Mouse (Mus musculus) telencephalon, adult 2 months (tissue): Measurements from ENCODE around the gene Clec1b.

ENCODE experiments used
- DNase-seq: peaks from one replicate; pipeline ENCODE4 v3.0.0-alpha.2; 2011; ENCODE audit warnings: low read depth, low spot score

Gene Clec1b

DNA sequence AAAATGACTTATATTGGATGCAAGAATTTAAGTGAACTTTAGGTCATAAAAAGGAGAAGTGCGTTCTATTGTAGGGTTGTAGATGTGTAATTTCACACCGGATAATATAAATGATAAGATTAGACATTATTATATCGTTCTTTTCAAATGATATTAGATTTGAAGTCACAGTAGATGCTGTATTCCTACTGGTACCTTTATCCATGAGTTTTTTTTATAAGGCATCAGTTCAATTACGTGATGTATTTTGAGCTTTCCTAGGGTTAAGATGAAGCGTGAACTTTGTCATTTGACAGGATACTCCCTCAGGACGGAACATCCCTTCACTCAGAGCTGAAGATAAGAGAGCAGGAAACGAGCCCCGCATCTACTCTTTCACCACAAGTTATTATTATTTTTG is at the start of gene Clec1b:
TSS of gene Clec1b (plus strand) at position 301 of the 400 bp plus-strand sequence.
- no peak for DNase-seq

DNA sequence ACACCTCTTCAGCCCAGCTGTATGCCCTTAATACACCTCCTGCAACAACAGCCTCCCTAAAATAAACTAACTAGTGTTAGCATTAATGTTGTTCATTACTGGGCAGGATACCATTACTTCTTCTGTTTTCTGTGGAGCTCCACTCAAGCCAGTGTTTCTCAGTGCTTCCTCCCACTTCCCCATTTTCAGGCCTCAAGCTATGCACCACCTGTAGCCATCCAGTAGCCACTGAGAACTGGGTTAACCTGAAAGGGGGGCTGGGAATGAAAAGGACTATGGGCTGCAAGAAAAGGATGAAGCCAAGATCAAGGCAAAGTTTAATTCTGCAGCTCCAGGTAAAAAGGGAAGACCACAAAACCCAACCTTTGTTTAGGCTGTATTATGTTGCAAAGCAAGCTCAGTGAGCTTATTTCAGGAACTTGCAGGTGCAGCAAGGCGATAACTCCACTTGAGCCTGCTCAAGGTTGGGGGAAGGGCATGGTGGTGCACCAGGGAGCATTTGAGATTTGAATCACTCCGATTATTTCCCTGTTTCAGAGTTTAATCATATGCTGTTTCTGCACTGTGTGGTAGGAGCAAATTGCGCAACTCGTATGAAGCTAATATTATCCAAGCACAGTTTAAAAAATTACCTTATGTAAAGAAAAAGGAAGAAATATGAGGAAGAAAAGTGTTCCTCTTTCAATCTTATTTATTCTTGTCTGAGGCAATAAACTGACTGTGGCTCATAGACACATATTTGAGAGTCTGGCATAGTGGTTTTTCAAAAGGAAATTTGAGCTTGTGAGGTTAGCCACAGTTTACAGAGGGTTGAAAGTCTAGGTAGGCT is 47.4 kb upstream of the Clec1b start:
- no peak for DNase-seq

- no peak for DNase-seq
Observed at GRCm38 (mm10) chr6:129351091-129351490, 46.0 kb upstream of the Clec1b start.

DNA sequence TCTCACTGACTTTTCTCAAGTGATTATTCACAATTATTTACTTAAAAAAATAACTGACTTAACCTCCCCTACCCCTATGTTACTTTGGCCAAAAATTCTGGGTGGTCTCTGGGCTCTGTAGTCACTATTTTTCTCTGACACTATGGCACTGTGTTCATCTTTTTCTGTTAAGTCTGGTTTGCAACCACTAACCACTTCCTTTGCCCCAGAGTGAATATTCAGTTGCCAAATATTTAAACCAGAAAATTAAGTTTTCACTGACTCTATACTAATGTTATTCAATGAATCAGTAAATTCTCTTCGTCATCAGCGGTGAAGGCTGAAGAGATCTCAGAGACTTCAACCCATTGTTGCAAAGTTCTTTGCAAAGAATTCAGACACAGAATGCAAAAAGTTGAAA is 41.3 kb upstream of the Clec1b start:
- no peak for DNase-seq

GRCm38 (mm10) chr6:129356430-129356829 is 40.7 kb upstream of the Clec1b start:
- no peak for DNase-seq

GRCm38 (mm10) chr6:129359515-129359914 is 37.6 kb upstream of the Clec1b start:
- DNase-seq: no peak

DNA sequence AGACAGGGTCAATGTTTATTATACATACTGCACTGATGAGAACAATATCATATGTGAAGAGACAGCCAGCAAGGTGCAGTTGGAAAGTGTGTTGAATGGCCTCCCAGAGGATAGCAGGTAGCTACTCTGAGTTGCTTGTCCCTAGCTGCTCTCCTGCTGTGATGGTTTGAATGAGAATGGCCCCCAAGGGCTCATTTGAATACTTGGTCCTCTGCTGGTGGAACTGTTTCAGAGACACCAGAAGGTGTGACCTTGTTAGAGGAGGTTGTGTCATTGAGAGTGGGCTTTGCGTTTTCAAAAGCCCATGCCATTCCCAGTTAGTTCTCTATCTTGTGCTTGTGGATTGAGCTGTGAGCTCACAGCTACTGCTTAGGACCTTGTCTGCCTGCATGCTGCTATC is 33.2 kb upstream of the Clec1b start:
- DNase-seq: no peak

DNA sequence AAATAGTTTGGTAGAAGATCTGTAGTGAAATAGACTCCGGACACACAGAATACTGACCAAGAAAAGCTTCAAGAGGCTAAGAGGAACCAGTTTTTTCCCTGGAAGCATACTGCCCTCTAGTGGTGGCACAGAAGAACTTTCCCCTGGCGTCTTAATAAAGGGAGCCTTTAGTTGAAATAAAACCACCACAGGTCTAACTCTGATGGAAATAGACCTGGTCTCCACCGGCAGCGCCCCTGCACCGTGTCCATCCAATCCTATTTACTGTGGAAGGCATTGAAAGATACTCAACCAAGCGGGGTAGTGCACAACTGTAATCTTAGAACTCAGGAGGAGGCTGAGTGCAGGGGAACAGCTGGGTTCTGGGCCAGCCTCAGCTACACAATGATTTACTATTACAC is 31.1 kb upstream of the Clec1b start:
- DNase-seq: peak; percentile 44

GRCm38 (mm10) chr6:129369374-129370132 is 27.5 kb upstream of the Clec1b start:
- no peak for DNase-seq

DNA sequence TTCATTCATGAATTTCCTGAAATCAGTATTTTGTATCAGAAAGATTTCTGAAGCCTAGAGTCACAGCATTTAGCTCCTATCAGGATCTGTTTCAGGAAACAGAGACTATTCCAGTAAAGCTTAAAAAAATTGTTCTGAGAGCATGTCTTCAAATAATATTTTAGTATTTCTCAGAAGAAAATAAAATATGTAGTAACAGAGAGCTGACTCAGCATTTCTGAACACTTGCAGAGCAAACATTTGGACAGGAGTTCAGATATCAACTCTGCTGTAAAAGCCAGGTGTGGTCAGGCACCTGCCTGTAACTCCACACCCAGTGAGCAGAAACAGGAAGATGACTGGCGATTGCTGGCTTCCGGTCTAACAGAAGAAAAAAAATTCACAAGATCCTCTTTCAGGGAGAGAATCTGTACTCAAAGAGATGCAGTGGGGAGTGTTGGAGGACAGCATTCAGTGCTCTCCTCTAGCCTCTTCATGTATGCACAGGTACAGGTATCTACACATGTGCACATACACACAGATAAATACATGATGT is 22.1 kb upstream of the Clec1b start:
- DNase-seq: no peak

GRCm38 (mm10) chr6:129380454-129380853 is 16.6 kb upstream of the Clec1b start:
- no peak for DNase-seq

DNA sequence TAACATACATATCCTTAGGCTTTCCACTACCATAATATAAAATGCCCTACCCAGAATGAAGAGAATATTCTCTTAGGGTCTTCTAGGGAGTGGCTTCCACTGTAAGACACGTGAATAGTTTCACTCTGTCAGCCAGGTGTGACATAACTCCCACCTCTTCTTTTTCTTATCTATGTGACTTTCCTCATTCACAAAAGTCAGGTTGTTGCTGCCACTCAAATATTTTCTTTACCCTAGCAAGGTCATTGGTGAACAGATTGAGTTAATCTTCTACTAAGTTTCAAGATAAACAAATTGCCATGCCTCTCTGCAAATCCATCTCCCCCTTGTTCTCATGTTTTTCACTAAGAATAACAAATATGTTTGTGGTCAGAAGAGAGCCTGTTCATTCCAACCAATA is 15.4 kb upstream of the Clec1b start:
- no peak for DNase-seq

DNA sequence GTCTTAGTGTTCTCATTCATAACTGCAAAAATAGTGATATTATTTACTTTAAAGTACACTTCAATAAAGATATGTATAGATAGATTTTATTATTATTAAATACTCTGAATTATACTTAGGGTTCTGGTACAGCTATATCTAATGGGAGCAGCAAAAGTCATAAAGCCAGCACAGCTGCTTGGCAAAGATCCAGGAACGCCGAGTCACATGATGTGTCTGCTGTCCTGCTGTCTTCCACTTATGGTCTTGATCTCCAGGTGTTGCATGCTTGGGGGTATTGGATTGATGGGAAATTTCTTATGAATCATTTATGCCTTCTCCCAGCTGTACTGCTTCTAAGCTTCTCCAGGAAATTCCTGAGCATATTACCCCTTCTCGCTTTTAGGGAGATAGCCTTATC is 13.6 kb upstream of the Clec1b start:
- DNase-seq: no peak

DNA sequence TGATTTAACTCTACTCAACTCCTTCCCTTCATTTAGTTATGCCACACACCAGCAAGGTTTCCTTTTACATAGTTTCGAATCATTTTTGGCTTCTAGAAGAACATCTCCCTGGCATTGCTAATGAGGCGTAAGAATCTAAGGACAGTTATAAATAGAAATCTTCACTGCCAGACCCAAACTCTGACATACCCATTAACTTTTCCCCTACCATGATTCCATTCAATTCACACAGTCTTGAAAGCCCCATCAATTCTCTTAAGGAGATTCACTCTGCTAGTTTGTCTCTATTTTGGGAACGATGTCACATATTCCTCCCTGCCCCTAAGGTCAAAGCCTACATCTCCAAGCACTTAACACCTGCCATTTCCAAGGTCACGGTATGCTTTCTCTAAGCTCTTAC is 12.1 kb upstream of the Clec1b start:
- no peak for DNase-seq

- no peak for DNase-seq
Observed at GRCm38 (mm10) chr6:129385774-129386173, 11.3 kb upstream of the Clec1b start, which contains the start of gene Clec12b. TSS of gene Clec12b (minus strand) at chr6:129385874.

DNA sequence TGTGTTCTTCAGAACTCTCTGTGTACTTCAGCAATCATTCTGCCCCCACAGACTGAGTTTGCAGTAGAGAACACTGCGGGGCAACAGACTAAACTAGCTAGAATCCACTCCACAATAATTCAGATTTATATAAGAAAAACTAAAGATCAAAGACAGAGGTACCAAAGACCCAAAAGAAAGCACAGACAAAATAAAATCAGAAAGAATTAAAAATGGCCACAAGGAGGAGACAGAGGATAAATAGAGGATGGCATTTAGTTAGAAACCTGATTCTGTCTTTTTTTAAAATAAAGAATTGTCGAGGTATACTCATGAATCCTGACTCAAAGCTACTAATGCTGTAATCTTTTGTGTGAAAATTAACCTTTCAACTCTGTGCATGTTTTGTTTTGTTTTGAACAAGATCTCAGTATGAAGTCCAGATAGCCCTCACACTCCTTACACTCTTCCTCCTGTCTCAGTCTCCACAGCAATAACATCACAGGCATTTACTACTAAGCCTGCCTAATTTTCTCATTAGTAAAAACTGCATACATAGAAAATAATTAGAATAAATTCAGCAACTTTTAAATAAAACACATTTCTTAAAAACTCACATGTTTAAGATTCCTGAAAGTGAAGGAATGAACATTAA is 3.9 kb upstream of the Clec1b start:
- DNase-seq: no peak

DNA sequence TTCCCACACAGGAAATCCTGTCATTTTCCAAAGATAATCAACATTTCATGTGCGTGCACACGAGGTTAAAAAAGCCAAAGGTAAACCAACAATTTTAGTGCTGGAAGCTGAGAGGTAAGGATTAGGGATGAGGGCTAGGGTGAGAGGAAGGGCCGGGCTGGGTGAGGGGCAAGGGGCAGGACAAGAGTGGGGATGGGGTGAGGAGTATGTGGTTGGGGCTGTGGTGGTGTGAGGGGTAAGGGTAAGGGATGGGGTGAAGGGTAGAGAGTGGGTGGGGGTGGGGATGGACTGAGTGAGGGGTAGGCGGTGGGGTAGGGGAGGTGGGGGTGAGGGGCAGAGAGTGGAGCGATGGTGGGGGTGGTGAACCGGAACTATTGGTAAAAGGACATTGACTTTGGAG is 3.4 kb upstream of the Clec1b start:
- no peak for DNase-seq

GRCm38 (mm10) chr6:129399945-129400344 is 2.8 kb downstream of the Clec1b start:
- DNase-seq: no peak

DNA sequence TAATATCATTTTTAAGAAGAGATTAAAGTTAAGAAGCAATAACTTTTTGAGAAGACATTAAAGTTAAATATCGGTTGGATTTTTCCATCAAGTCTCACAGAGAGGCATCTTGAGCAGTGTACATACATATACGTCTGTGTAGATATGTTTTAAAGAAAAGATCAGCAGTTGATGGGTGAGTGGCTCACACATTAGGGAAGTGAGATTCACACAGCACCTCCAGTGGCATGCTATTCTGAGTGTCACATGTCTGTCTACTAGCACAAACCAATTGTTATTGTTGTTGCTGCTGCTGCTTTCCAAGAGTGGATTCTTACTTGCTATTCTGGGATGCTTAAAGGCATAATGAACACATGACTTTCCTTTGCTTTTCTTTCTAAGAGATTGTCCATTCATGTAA is 5.3 kb downstream of the Clec1b start:
- no peak for DNase-seq

GRCm38 (mm10) chr6:129403391-129403790 is 6.3 kb downstream of the Clec1b start:
- no peak for DNase-seq

DNA sequence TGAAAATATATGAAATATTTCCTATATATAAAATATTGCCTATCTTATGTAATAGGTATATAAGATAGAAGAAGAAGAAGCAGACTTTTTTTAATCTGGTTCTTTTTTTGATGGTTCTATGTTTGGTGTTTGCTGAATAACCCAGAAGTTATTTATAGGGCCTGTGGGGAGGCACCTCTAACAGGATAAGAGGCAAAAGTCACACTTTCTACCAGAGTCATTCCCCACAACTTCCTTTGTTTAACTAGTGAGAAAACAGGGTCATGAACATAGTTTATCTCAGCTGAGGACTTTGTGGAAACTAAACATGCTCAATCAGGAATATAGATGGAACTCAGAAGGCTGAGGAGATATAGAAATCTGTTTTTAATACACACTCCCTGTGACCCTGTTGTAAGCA is 8.9 kb downstream of the Clec1b start:
- no peak for DNase-seq

DNA sequence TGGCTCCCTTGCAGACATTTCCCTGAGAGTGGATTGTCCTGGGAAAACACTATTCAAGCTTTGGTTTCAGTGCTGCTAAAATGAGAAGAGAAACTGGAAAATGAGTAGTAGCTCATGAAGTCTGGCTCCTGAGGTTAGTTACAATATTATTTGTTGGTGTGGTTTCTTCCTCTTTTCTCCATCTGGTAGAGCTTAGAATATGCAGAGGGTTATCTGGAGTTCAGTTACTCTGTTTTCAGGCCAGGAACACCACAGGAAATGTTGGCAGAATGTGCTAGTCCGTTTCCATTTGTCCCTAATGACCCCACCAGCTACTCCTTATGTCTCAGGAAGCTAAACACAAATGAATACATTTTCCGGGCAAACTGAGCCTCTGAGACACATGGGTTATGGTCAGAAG is 10.2 kb downstream of the Clec1b start:
- no peak for DNase-seq
